Mouse (Mus musculus) heart, embryonic 14.5 days (tissue): Measurements from ENCODE around the gene Lrrc29. TPM values are rescaled to one million over a fixed set of nuclear protein-coding genes. Genes with fewer than 3 reads are reported as not detected.

Experiments
- ATAC-seq: fragments of 200-750 bp; cut with Nextera tagmentation; 2 replicates; pipeline ENCODE4 v1.8.0; 2017; ENCODE audit warnings: low read depth, moderate TSS enrichment; ENCODE audit not compliant: insufficient number of reproducible peaks, insufficient read depth, low FRiP score
- H3K27ac ChIP-seq, 2 experiments: fragments of 200-500 bp in 1 of 2; fragments of 300-500 bp in 1 of 2; sonication (generic) in 1 of 2; replicated peaks in 1 of 2; 2 replicates each; pipeline ENCODE4 v1.5.1; 2012 to 2014; ENCODE audit warnings: low read depth in 2 of 2, low read length in 2 of 2, control low read depth in 1 of 2, mild to moderate bottlenecking in 1 of 2, mixed read lengths in 1 of 2; ENCODE audit not compliant: control insufficient read depth in 1 of 2, insufficient read depth in 1 of 2
- H3K27me3 ChIP-seq: fragments of 300-500 bp; sonication (generic); 2 replicates; pipeline ENCODE4 v1.6.1; 2014; ENCODE audit warnings: mild to moderate bottlenecking, low read length, control low read depth; ENCODE audit not compliant: control insufficient read depth, insufficient read depth
- H3K36me3 ChIP-seq: fragments of 300-500 bp; sonication (generic); 2 replicates; pipeline ENCODE4 v1.6.1; 2014; ENCODE audit warnings: mild to moderate bottlenecking, control low read depth, low read length, mixed read lengths; ENCODE audit not compliant: control insufficient read depth, insufficient read depth
- H3K4me1 ChIP-seq, 2 experiments: fragments of 200-500 bp in 1 of 2; fragments of 300-500 bp in 1 of 2; sonication (generic) in 1 of 2; 2 replicates each; pipeline ENCODE4 v1.6.1; 2012 to 2014; ENCODE audit warnings: low read length in 2 of 2, control low read depth in 1 of 2, mixed read lengths in 1 of 2; ENCODE audit not compliant: control insufficient read depth in 2 of 2, insufficient read depth in 2 of 2
- H3K4me2 ChIP-seq: fragments of 300-500 bp; sonication (generic); 2 replicates; pipeline ENCODE4 v1.6.1; 2014; ENCODE audit warnings: mild to moderate bottlenecking, low read length
- H3K4me3 ChIP-seq, 2 experiments: fragments of 200-500 bp in 1 of 2; fragments of 300-500 bp in 1 of 2; sonication (generic) in 1 of 2; 2 replicates each; pipeline ENCODE4 v1.5.1; 2012 to 2014; ENCODE audit warnings: low read length in 2 of 2, mild to moderate bottlenecking in 2 of 2, control low read depth in 1 of 2, low read depth in 1 of 2, moderate library complexity in 1 of 2; ENCODE audit not compliant: control insufficient read depth in 1 of 2, insufficient read depth in 1 of 2
- H3K9ac ChIP-seq: fragments of 300-500 bp; sonication (generic); 2 replicates; pipeline ENCODE4 v1.6.1; 2014; ENCODE audit warnings: mild to moderate bottlenecking, low read length
- H3K9me3 ChIP-seq: fragments of 300-500 bp; sonication (generic); 2 replicates; pipeline ENCODE4 v1.6.1; 2016; ENCODE audit warnings: low read length, control low read depth; ENCODE audit not compliant: control insufficient read depth
- WGBS: fragments of 180-500 bp; shearing (Covaris S2); extraction: QIAGEN DNeasy Blood & Tissue Kit; methylation state at CpG from one replicate; pipeline ENCODE4 v1.1.7; 2014; 5-methylcytosine and 5-hydroxymethylcytosine counted together
- polyA plus RNA-seq: library from polyadenylated mRNA; unstranded; fragments of >200 nt; fragmentation: Nextera tagmentation; extraction: Ambion mirVana; gene quantifications from 2 replicates; pipeline ENCODE4 v1.2.1, GENCODE M21; 2014

Lrrc29 gene
- polyA plus RNA-seq, 1 experiment from 2014 or later: 1.2 TPM

DNA sequence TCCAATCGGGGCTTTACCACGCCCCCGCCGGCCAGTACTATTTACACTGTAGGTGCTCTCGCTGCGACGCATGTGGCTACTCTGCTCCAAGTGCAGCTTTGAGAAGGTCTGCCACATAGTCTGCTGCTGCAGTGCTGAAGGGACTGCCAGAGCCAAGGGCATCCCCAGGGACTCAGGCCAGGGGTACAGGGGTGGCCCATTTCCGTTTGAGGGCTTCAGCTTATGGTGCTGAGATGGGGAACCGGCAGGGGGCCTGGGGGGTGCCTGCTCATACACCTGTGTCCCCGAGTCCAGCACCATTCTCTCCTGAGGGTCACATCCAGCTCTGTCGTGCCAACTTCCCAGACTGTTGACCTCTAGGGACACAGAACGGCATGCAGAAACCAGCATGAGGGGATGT, 40.6 kb downstream of the Lrrc29 start:
- H3K9me3 ChIP-seq: no peaks in the 10 kb centered on the region
- no peak for ATAC-seq
- peaks cover 6 to 8% of the 10 kb centered on the region in 2 experiments for H3K4me1 ChIP-seq
- H3K4me2 ChIP-seq: no peak overlapping the region
- H3K36me3 ChIP-seq: 0 out of 2 replicates have a peak, but pooled peaks cover 5% of the 10 kb centered on the region
- H3K9ac ChIP-seq: no peak overlapping the region
- no peak overlapping the region for H3K27ac ChIP-seq
- H3K27me3 ChIP-seq: peaks cover 7% of the 10 kb centered on the region
- 40% methylated on average over 12 of the region's 12 CpGs for WGBS
- H3K4me3 ChIP-seq: no peak overlapping the region

DNA sequence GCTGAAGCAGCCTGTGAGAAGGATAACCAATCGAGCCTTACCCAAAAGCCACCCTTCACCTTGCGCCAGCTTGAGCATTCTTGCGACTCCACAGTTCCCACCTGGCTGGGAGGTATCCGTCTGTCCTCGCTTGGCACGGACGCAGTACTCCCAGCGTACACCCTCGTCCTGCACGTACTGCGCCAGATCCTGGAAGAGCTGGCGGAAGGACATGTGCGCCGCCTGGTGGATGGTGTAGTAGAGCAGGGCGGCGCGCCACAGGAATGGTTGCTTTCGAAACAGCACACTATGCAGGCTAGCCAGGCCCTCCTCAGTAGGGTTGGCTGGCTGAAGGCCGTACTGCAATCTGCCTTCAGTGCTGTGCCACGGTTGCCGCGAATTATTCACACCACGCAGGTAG, 43.0 kb downstream of the Lrrc29 start:
- peaks cover 20% of the 10 kb centered on the region for H3K27me3 ChIP-seq
- peaks cover 5 to 8% of the 10 kb centered on the region in 2 experiments; a peak in 2 of 4 replicates for H3K4me1 ChIP-seq
- peak; percentile 15; the same call in 1 of the 2 replicates for ATAC-seq
- no peak overlapping the region for H3K27ac ChIP-seq
- H3K36me3 ChIP-seq: 0 out of 2 replicates have a peak, but pooled peaks cover 5% of the 10 kb centered on the region
- WGBS: 30% methylated on average over 23 of the region's 23 CpGs
- no peaks in the 10 kb centered on the region for H3K9me3 ChIP-seq
- H3K4me2 ChIP-seq: 0 out of 2 replicates have a peak overlapping the region, but pooled peaks have one; percentile 4
- no peak overlapping the region for H3K9ac ChIP-seq
- no peak overlapping the region for H3K4me3 ChIP-seq

DNA sequence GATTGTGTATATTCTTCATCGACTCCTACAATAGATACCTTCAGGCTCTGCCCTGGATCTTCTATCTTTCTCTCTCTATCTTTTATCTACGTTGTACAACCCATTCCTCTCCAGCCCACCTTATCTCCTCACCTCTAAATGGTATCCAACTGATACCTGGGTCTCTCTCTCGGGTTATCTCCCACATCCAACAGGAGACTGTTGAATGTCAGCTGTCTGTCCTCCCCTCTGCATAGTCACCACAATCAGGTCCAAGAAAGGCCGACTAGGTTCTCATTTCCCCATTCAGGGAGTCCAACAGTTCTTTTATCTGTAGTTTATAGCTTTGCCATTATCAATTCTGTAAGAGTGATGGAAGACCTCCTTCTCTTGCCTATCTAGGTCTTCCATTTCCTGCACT, 43.8 kb downstream of the Lrrc29 start:
- Histone ChIP-seq H3K4me1 (peaks cover 5 to 8% of the 10 kb centered on the region in 2 experiments; a peak in 2 of 4 replicates), H3K27ac (no peak overlapping the region), H3K9ac (no peak overlapping the region), H3K4me2 (no peak overlapping the region), H3K9me3 (no peaks in the 10 kb centered on the region), H3K27me3 (peaks cover 28% of the 10 kb centered on the region), H3K36me3 (0 out of 2 replicates have a peak, but pooled peaks cover 5% of the 10 kb centered on the region), H3K4me3 (no peak overlapping the region)
- ATAC-seq: no peak
- WGBS: 60% methylated on average over 4 of the region's 4 CpGs

DNA sequence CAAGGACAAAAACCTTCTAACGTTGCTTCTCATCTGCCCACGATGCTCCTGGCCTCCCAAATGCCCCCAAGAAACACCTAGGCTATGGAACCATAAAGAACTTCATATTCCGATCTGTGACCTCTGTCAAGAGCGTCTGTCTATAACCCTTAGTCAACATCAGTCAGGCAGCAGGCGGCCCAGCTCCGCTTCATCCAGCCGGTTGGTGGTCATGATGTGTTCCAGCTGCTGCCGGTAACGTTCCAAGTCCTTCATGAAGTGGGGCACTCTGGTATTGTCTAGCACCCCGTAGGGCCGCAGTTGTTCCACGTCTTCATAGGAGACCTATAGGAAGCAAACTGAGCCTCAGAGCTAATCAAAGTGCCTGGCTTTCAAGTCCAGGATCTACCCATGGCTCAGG, 44.3 kb downstream of the Lrrc29 start:
- no peak overlapping the region for H3K9ac ChIP-seq
- H3K4me3 ChIP-seq: no peak overlapping the region
- no peaks in the 10 kb centered on the region for H3K9me3 ChIP-seq
- H3K4me1 ChIP-seq: peaks cover 5 to 8% of the 10 kb centered on the region in 2 experiments; a peak in 2 of 4 replicates
- WGBS: 86% methylated on average over 12 of the region's 12 CpGs
- H3K27ac ChIP-seq: no peak overlapping the region
- 0 out of 2 replicates have a peak, but pooled peaks cover 5% of the 10 kb centered on the region for H3K36me3 ChIP-seq
- no peak overlapping the region for H3K4me2 ChIP-seq
- ATAC-seq: no peak
- H3K27me3 ChIP-seq: peaks cover 33% of the 10 kb centered on the region

DNA sequence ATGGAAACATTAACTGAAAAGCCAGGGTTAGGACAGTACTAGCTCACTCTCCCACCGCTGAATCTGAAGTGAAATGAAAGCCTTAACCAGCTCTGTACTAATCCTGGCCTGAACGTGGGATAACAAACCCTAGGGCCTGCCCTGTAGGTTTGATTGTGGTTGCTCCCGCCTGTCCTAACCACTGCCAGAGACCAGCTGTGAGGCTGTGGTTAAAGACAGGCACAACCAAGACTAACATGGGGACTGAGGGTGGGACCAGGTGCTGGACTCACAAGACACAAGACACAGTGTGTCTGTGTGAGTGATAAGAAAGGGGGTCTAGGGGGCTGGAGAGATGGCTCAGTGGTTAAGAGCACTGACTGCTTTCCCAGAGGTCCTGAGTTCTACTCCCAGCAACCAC, 45.5 kb downstream of the Lrrc29 start:
- 72% methylated on average over 3 of the region's 3 CpGs for WGBS
- peaks cover 11 to 15% of the 10 kb centered on the region in 2 experiments; a peak in 3 of 4 replicates for H3K4me1 ChIP-seq
- H3K36me3 ChIP-seq: 0 out of 2 replicates have a peak, but pooled peaks cover 5% of the 10 kb centered on the region
- no peak overlapping the region for H3K4me3 ChIP-seq
- no peak overlapping the region for H3K4me2 ChIP-seq
- H3K9ac ChIP-seq: no peak overlapping the region
- no peaks in the 10 kb centered on the region for H3K9me3 ChIP-seq
- peaks cover 44% of the 10 kb centered on the region for H3K27me3 ChIP-seq
- no peak for ATAC-seq
- no peak overlapping the region for H3K27ac ChIP-seq

GRCm38 (mm10) chr8:105278911-105279334, 47.2 kb downstream of the Lrrc29 start:
- 5% methylated on average over 28 of the region's 28 CpGs for WGBS
- Histone ChIP-seq H3K27ac (no peak overlapping the region), H3K4me2 (peak overlapping the region; percentile 55), H3K9ac (no peak overlapping the region), H3K4me1 (peaks cover 13 to 18% of the 10 kb centered on the region in 2 experiments), H3K4me3 (peak overlapping the region; percentile 10 to 18; a peak in 3 of 4 replicates), H3K9me3 (no peaks in the 10 kb centered on the region), H3K36me3 (no peaks in the 10 kb centered on the region), H3K27me3 (peaks cover 60% of the 10 kb centered on the region)
- peak; percentile 41; the same call in 1 of the 2 replicates for ATAC-seq

DNA sequence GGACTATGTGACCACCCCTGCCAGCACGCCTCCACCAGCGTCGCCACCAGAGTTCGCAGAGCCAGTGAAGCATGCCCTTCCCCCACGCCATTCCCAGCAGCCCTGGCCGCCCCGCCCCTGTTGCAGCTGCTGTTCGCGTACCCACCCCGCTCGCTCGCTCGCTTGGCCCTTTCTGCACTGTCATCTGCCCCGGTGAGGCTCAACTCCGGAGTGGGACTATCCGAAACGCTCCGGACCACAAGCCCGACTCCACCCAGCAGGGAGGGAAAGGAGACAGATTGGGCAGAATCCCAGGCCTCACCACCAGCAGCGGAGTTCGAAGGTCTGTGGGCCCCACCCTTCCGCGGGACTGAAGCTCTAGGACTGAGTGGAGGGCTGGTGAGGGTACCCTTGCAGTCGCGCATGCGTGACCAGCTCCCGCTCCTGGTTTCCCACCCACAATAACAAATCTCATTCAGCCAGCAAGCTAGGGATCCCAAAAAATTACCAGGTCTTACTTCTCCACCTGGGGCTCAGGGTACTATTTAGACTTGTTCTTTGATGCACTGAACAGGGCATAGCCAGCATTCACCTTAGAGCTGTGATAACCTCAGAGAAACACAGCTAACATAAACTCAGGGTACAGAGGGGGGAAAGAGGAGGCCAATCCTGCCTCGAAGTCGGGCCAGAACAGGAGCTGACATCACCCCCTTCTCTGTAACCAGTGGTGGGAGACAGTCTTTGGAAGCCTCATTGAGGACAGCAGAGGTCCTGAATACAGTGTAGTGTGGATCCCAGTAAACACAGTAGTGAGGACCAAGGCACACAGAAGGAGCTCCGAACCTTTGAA, 49.6 kb downstream of the Lrrc29 start:
- H3K9me3 ChIP-seq: no peaks in the 10 kb centered on the region
- peak; percentile 47; the same call in 1 of the 2 replicates for ATAC-seq
- H3K4me2 ChIP-seq: peak overlapping the region; percentile 80
- peak overlapping the region; percentile 44 to 45 for H3K4me3 ChIP-seq
- peak overlapping the region; percentile 60 for H3K9ac ChIP-seq
- H3K27me3 ChIP-seq: peaks cover 84% of the 10 kb centered on the region
- WGBS: 7% methylated on average over 30 of the region's 30 CpGs
- no peaks in the 10 kb centered on the region for H3K36me3 ChIP-seq
- H3K27ac ChIP-seq: no peak overlapping the region
- H3K4me1 ChIP-seq: peaks cover 13 to 18% of the 10 kb centered on the region in 2 experiments
